Mouse (Mus musculus) 3134 (cell line): Measurements from ENCODE around the gene Fas.
A peak's percentile ranks its signal among the peaks of the same experiment; 100 is the strongest.

ENCODE experiments used
- DNase-seq: peaks from one replicate; pipeline ENCODE4 v3.0.0-alpha.2; 2011; ENCODE audit warnings: low spot score; ENCODE audit not compliant: insufficient read length; ENCODE audit errors: extremely low read depth

The Fas gene

DNA sequence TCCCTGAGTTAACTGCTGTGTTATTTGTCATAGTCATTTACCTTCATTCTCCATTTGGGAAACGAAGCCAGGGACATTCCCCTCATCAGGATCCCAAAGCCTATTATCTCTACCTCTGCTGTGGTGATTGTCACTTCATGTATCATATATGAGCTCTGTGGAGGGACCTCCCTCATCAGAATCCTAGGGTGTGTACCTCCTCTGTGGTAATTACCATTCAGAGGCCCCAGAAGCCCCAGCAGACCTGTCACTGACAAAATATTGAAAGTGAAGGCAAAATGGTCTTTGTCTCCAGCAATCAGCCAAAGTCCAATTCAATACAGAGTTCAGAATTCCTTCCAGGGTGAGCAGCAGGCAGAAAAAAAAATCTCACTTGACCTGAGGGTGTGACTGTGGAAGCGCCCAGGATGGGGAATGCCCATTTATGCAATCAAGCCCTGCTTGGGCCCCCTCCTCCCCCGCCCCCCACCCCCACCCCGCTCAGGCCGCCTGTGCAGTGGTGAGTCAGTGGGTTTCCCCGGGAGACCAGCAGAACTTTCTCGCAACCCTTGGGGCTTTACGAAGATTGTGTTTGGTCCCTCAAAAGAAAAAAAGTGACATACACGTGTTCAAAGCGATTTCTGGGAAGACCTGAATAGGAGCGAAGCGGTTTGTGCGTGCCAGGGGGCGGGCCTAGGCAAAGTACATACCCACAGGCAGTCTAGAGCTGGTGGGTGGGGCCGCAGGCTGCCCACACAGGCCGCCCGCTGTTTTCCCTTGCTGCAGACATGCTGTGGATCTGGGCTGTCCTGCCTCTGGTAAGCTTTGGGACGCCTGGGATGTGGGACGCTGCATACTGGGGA is at the start of gene Fas:
TSS of gene Fas (plus strand) at position 719 of the 842 bp plus-strand sequence.
- DNase-seq: peak; percentile 80

DNA sequence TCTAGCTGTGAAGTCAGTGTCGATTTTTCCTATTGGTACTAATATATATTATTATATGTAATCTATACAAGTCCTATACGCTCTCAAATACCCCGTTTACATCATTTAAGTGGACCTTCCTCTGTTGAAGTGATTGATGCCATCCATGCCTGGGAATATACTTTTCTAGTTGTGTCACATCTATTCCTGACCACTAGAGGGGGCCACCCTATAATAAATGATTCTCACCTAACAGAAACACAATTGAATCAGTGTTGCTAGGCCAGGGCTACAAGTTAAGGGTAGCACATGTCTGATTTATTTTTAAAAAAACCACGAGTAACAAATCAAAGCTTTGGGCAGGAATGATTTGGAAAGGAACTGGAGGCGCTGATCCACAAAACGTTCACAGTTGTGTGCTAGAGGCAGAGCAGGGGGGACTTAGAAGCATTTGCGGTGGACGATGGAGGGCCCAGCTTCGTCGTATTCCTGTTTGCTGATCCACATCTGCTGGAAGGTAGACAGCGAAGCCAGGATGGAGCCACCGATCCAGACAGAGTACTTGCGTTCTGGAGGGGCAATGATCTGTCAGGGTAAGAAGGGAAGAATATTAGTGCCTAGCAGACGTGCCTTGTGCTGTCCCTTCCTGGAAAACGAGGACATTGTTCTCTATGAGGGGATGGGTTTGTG is 49.1 kb upstream of the Fas start:
- DNase-seq: no peak

DNA sequence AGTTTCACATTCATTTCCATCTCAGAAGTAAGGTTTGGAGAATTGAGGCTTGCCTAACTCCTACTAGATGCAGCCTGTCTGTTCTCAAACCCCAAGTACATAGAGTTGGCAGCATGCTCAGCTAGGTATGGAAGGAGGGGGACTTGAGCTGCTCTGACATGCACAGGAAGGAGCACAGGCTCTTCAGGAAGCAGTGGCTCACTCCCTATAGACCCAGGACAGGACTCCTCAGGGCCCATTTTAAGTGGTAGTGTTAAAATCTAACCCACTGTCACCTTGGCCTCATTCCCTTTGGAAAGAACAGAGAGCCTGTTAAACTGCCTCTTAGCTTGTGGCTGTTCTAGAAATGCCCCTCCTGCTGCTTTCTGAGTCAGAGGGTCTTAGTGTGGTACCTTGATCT is 47.5 kb upstream of the Fas start:
- DNase-seq: no peak

DNA sequence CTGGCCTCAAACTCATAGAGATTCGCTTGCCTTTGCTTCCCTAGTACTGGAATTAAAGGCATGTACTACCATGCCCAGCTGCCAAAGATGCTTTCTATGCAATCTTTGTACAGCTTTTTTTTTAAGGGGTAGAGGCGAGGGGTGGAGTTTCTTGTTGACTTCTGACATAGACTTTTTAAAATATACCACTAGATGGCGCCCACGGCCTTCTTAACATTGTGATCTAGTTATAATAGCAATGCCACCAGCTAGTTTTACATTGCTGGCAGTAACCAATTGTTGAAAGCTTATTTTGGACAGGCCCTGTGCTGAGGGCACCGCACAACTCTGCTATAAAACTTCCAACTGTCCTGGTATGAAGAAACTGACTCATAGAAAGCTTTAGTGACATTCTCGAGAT is 46.4 kb upstream of the Fas start:
- peak; percentile 21 for DNase-seq

DNA sequence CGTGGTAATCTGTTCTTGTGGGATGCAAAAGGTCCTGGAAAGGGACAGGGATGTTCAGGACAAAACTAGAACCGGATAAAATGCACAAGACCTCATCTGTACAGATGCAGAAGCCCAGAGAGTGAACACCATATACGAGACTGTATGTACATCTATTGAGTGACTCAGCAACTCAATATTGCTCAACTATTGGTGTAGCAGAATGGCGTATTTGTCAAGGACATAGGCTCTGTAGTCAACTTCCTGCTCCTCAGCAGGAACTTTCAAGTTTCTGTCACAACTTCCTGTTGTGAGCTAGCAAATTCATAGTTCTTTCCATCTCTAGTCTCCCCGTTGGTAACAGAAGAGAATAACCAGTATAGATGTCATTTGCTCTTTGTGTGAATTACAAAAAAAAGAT is 41.9 kb upstream of the Fas start:
- no peak for DNase-seq

DNA sequence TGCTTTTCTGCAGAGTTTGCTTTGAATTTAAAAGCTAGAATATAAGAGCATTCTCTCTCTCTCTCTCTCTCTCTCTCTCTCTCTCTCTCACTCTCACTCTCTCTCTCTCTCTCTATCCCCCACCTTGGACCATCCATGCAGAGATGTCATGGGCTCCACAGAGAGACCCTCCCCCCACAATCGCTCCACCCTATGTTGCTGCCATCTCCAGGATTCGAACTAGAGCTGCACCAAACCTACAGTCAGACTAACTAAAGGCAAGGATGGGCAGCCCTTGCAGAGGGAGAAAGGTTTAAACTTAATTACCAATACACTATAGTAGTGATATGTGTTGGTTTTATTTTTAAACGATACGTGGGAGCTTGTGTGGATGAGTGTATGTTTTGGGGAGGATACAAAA is 39.8 kb upstream of the Fas start:
- DNase-seq: no peak

DNA sequence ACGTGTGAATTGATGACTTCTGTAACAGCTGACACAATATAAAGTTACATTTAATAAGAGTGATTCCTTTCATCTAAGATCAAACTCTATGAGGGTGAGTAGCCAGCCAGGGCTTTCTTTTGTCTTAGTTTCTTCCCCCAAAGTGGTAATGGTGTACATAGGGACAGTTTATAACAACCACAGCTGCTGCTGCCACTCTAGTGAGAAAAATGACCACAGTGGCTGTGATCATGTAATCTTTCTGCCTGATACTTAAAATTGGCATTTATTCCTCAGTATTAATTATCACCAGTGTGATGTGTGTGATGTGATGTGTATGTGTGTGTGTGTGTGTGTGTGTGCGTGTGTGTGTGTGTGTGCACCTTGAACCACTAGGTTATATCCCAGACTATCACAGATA is 38.6 kb upstream of the Fas start:
- no peak for DNase-seq

DNA sequence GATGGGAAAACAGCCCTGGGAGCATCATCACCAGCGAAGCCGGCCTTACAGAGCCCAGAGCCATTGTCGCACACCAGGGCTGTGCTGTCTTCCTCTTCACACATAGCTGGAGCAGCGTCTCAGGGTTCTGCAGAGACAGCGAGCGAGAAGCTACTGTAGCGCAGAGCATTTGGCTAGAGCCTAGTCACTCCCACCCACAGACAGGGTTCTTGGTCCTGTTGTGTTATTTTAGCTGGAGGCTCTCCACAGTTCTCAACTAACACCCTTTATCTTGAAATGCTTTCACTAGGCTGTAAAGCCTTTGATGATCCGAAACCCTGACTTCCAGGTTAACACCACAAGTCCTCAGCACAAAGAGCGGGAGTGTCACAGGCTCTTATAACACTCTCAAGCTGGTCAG is 38.0 kb upstream of the Fas start:
- no peak for DNase-seq

DNA sequence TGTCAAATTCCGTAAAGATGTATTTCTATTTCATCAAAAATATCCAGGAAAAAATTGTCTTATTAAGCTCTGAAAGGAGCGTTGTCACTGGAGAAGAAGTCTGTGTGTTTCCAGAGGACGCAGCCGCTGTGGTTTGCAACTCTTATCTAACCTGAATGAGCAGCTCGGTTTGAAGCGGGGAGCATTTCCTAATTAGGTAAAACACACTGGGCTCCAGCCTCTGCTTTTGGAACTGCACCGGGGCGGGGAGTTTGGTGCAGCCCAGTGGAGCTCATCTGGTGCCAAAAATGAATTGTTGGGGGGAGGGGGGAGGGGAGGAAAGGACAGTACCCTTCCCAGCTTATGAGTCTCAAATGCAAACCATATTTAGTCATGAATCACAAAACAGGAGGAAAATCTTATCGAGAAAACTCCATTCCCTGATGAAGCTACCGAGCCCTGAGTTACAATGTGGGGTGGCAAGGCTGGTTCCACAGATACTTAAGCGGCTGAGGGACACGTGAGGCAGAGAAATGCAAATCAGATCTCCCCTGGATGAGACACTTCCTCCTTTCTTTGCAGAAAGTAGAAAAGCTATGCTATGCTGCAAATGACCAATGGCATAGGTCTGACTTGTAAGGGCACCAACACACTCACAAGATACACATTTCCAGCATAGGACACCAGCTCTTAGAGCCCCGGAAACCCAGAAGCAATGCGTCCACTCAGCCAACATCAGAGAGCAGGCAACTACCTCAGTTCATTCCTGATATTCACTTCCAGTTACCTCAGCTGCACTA is 36.2 kb upstream of the Fas start:
- DNase-seq: no peak

DNA sequence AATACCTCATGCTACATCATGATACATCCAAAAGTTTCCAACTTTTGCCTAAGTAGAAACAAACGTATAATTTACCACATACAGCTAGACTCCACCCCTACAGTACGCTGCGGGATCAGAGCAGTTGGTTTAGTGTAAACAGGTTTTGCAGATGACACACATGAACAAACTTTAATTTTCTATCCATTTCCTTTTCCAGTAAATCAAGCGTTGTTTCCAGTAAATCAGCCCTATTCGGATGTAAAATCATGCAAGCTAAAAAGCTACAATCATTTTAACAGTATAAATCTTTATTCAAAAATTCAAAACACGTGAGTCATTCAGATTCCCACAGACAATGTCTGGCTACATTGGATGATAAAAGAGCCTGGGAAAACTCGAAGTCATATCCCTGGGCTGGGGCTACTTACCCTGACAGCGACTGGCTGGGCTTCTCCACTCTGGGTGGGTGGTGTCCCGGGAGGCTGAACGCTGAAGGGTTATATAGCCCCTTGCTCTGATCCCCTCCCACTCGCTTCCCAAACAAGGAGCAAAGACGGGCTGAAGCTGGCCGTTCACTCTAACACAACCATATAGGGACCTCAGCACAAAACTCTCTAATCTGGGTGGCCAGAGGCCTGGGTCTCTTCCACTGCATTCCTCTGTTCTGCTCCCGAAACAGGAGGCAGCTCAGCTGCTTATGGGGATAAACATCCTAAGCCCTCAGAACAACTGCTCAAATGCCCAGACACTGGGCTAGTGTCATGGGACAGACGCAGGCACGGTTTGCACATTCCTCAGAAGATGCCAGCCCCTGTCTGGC is 35.4 kb upstream of the Fas start, which contains the start of gene Acta2:
TSS of gene Acta2 (minus strand) at position 711 of the 802 bp plus-strand sequence.
- no peak for DNase-seq

DNA sequence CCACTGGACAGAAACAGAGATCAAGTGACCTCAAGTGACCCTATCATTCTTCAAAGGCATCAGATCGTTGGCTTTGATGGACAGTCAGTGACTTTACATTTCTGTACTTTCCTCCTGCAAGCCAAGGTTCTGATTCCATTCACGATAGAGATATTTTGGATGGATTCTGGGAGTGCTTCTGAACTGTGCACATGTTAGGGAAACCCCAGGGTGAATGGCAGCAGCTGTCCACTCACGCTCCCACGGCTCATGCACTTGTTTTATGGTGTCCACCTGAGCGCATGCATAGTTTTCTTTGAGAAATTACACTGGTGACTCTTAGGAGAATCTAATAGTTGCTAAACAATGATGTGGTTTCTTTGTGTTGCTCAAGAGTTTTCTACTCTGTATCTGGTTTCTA is 34.3 kb upstream of the Fas start:
- no peak for DNase-seq

DNA sequence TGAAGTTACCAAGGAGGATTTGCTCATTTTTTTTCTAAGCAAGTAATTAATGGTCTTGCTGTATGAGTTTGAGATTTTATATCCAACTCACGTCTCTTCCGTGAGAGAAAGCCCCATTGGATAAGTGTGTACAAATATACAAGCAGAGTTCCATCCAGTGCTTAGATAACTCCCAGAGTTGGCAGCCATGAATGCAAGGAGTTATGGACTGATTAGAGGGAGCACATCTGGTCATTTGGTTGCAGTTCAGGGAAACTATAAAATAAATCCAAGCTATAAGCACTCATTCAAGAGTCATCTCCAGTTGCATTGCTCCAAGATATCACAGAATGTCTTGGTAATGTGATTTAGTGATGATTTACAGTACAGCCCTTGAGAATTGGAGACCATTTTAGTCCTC is 33.5 kb upstream of the Fas start:
- DNase-seq: no peak

DNA sequence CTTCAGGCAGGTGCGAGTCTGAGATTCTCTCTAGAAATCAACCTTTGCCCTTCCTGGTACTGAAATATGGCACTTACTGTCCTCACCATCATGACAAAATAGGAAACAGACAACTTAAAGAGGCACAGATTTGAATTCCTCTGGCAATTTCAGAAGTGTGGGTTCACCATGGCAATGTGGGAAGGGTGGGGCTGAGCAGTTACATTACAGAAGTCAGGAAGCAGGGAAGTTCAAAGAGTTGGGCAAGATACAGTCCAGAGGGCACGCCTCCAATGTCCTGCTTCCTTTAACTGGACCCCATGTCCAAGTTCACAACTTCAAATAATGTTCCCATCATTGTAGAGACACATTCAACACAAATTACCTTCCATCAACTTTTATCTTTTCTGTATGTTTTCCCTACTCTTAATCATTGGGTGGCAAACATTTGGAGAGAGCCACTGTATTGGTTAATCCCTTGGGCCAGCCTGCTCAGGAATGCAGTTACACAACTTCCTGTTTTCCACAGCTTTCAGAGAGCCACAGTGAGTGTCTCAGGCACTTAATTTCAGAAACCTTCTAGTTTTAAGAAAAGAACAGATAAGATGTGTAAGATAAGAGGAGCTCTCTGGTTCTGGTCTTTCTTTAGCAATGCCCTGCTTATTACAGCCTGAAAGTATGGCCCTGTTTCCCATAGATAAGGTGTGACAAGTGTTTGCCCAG is 28.0 kb upstream of the Fas start:
- DNase-seq: peak; percentile 22

DNA sequence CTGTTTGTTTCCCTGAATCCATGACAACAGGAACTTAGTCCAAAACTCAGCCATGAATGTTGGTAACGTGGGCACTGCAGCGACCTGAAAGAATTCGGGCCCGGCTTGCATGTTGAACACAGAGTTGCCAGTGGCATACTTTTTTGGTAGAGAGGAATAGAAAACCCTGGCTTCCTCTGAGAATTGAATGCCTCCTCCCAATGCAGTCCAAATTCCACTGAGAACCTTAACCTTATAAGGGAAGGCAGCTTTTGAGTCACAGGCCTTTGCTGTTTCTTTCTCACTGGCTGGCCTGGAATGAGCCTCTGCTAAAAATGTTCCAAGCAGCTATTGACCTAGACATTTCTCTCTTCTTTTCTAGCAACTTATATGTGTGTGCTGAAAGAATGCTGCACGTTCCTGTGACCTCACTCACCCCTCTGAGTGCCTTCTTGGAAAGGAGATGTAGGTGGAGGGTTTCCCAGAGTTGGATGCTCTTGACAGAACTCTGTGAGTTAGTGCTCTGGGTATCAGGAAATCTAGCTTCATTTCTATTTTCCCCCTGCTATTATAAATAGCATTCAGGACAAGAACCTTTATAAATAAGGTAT is 24.8 kb upstream of the Fas start:
- DNase-seq: peak; percentile 28

DNA sequence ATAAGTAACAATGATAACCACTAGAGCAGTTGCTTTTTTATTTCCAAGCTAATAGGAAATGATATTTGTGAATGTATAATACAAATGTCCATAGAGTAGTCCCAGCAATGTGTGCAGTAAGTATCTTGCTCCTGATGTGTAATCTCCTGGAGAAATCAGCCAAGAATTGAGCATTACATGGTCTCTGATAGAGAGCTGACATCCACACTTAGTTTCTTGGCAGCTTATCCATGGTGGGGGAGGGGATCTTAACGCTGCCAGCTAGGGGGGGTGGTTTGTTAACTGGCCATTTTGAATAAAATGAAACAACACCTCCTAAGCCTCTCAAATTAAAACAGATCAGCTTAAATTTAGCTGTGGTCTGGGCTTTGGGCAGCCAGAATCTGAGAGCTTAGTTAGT is 21.5 kb upstream of the Fas start:
- DNase-seq: no peak

DNA sequence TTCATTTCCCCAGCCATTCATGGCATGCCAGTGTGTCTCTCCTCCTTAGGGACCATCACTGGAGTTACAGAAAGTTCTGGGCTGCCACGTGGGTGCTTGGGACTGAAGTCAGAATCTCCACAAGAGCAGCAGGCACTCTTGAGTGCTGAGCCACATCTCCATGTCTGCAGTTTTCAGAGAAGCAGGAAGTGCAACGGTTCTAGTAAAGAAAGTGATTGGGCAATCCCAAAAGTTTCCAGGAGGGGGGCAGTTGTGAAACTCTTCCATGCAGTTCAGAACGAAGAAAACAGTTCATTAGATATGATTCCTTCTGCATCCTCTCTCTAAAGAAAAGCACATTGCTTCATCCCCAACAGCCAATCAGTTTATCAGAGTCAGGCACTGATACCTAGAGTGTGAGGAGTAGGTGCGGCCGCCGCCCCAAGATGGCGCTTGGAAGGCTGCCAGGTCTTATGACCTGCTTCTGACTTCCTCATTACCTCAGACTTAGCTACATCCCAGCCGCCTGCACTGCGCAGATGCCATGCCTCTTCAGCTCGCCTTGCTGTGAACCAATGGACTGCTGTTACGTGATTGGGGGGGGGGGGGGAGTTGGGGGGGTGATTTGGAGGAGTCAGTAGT is 20.2 kb upstream of the Fas start:
- DNase-seq: no peak

DNA sequence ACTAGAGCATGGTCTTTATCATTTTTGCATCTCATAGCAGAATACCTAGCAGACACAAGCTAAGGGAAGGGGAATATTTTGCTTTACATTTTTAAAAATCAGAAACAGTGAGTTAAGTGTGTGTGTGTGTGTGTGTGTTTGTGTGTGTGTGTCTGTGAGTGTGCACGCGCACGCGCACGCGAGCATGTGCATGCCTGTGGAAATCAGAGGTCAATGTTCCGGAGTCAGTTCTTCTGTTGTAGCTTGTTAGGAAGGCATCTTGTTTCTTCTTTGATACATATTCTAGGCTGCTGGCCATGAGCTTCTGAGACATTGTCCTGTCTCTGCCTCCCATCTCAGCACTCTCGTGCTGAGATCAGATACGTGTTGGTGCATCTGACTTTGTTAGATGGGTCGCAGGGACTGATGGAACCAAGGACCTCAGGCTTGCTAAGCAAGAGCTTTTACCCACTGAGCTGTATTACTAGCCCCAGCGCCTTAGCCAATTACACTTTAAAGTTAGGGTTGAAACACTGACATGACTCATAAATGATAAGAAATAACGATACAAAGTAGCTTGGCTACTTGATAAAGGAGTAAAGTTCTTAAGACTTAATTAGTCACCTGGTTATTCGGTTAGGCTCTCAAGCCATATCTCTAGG is 19.5 kb upstream of the Fas start:
- DNase-seq: no peak

DNA sequence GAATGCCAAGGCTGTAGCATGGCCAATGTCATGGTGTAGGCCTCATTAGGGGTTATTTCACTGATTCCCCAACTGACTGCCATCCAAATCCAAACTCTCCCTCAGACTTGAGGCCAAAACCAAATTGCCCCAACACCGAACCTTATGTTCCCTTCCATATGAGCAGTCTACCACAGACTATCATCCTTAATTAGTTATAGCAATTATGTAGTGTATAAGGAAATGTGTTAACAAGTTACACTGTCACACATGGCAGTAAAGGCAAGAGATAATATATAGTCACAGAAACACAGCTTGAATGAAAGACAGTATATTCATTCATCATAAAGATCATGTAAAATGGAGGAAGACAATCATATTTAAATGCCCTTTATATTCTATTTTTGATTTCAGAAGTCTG is 17.4 kb upstream of the Fas start:
- no peak for DNase-seq

DNA sequence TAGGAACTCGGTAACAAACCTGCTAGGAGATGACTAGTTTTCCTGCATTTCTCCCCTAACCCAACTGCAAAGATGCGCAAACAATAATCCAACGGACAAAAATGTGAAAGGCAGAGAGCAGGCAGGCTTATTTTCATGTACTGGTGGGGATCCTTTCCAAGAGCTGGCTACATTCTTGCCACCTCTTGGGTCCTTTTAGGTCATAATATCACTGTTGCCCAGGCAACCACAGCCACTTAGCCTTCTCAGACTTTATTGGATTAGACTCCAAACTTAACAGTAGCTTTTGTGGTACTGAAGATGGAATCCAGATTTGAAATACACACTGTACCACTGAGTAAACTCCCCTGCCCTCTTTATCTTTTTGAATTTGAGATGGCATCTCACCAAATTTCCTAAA is 12.4 kb upstream of the Fas start:
- no peak for DNase-seq
